Mouse (Mus musculus): Measurements from ENCODE around the gene Smg1.

Gene Smg1

DNA sequence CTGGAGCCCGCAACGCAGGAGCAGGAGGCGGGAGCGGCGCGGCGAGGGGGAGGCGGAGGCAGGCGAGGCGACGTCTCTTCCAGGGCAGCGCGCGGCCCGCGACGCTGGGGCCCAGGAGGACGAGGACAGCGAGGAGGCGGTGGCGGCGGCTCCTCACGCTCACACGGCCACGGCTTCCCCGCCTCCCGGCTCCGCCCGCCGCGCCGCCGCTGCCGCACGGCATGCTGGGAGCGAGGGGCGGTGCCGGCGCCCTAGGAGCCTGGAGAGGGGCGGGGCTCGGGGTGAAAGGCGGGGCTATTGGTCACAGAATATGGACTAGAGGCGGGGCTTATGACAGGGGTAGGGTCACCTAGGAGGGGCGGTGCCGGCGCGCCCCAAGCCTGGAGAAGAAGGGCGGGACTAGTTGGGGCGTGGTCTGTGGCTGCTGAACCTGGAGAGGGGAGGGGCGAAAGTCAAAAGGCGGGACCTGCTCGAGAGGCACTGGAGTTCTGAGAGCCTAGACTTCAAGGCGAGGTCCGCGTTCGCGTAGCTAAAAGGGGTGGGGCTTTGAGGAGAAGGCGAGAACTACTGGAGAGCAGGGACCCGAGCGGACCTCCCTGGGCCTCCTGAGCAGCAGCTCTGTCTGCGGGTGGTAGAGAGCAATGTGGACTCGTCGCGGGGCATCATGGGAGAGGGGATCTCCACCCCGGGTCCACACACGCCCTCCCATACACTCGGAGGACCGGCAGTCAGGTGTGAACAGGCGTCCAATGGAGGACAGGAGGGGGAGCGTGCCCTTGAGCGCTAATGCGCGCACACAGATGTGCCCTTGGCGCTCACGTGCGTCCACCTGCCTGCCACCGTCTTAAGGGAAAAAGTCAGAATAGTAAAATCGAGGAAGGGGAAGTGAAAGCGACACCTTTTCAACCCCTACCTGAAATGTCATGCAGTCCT is at the start of gene Smg1:
Gene Smg1, minus strand, starts transcription at position 218 of the 933 bp plus-strand sequence.
- DNase-seq (ENCODE audit: low read depth, low spot score): peak; percentile 98

DNA sequence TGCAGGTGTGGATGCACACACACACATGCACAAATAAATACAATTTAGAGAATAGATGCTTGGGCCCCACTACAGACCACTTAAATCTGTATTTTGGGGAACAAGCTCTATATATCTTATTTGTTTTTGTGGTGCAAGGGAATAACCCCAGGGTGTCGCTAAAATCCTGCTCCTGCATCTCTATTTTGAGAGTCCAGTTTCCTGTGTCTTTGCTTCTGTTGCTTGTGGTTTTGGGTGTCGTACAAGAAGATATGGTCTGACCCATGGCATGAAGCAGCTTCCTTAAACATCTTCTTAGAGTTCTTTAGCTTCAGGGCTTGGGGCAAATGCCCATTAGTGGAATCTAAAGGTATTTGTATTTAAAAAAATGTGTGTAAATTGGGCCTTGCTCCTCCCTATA is 39.7 kb upstream of the Smg1 start:
- peak; percentile 14 for DNase-seq (ENCODE audit: low read depth, low spot score)

- no peak for DNase-seq (ENCODE audit: low read depth, low spot score)
Observed at GRCm38 (mm10) chr7:118282543-118282942, 39.1 kb upstream of the Smg1 start.

- peak; percentile 49 for DNase-seq (ENCODE audit: low read depth, low spot score)
Observed at GRCm38 (mm10) chr7:118279521-118279920, 36.1 kb upstream of the Smg1 start.

GRCm38 (mm10) chr7:118277335-118277910 is 34.0 kb upstream of the Smg1 start:
- DNase-seq (ENCODE audit: low read depth, low spot score): peak; percentile 79

DNA sequence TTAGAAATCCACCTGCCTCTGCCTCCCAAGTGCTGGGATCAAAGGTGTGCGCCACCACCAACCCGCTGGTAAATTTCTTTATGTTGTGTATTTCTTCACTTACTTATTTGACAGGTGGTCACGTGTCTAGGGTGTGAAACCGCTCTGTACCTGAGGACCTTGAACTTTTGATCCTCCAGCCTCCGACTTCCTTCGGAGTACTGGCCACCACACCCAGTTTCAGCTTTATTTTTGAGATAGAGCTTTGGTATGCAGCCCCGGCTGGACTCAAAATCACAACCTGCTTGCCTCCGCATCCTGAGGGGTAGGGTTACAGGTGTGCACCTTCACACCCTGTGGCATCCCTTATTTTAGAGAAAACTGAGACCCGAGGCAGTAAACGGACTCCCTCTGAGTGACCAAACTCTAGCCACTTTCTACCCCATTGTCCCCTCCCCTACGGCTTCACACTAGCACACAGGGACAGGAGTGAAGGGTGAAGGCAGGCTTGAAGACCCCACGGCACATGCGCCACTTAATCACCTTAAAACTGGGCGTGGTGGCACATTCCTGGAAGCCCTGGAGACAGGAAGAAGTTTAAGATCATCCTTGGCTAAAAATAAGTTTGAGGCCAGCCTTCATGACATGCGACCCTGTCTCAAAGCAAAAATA is 33.3 kb upstream of the Smg1 start:
- no peak for DNase-seq (ENCODE audit: low read depth, low spot score)

- DNase-seq (ENCODE audit: low read depth, low spot score): peak; percentile 38
Observed at GRCm38 (mm10) chr7:118275265-118275664, 31.8 kb upstream of the Smg1 start.

DNA sequence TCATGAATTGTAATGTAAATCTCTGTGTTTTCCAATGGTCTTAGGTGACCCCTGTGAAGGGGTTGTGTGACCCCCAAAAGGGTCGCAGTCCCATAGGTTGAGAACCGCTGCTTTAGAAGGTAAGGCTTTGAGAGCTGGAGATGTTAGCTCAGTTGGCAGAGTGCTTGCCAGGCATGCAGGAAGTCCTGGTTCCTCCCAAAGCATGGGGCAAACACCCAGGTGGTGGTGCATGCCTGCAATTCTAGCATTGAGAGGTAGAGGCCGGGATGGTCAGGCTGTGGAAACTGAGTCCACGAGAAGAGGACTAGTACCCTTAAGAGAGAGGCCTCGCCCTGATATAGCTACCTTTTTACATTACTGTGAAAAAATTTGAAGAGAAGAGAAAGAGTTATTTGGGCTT is 31.4 kb upstream of the Smg1 start:
- DNase-seq (ENCODE audit: low read depth, low spot score): no peak

- DNase-seq (ENCODE audit: low read depth, low spot score): no peak
Observed at GRCm38 (mm10) chr7:118274169-118274568, 30.7 kb upstream of the Smg1 start.

- peak; percentile 96 for DNase-seq (ENCODE audit: low read depth, low spot score)
Observed at GRCm38 (mm10) chr7:118266099-118266498, 22.6 kb upstream of the Smg1 start.

DNA sequence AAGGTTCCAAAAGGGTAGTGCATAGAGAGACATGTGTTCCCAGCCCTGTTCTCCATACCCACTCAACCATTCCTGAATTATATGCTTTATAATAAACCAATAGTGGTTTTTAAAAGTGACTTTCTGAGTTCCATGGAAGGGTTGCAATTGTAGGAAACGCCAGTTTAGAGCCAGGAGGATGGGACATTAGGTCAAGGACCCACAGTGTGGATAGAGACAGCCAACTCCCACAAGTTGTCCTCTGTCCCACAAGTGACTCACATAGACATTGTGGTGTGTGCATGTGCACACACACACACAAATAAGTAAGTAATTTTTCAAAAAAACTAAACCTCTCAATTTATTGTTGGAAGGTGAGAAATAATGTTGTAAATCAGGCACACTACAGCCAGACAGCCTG is 20.1 kb upstream of the Smg1 start:
- DNase-seq (ENCODE audit: low read depth, low spot score): no peak

GRCm38 (mm10) chr7:118262409-118262808 is 18.9 kb upstream of the Smg1 start:
- peak; percentile 45 for DNase-seq (ENCODE audit: low read depth, low spot score)

DNA sequence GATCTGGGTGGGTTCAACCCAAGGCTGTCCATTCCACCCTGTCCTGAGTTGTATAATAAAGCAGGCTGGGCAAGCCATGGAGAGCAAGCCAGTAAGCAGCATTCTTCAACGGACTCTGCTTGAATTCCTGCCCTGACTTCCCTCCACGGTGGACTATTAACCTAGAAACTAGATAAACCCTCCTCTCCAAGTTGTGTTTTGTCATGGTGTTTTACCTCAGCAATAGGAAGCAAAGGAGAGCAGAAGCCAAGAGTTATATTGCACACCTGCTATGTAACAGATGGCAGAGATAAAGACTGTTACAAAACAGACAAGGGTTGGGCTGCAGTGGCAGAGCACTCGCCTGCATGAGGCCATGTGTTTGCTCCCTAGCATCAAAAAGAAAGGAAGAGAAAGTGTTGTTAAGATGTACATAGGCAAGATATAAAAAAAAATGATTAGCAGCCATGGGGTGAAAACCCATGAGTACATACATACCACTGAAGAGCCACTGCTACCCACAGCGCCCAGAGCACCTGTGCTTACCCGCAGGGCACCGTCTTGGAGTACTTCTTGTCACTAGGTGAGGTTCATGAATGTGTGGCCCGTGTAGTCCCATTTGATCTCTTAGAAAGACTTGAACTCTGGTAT is 16.3 kb upstream of the Smg1 start:
- DNase-seq (ENCODE audit: low read depth, low spot score): peak; percentile 98

- DNase-seq (ENCODE audit: low read depth, low spot score): no peak
Observed at GRCm38 (mm10) chr7:118258451-118258850, 15.0 kb upstream of the Smg1 start.

- no peak for DNase-seq (ENCODE audit: low read depth, low spot score)
Observed at GRCm38 (mm10) chr7:118256740-118257139, 13.3 kb upstream of the Smg1 start.

- DNase-seq (ENCODE audit: low read depth, low spot score): peak; percentile 99
Observed at GRCm38 (mm10) chr7:118254460-118254859, 11.0 kb upstream of the Smg1 start.

DNA sequence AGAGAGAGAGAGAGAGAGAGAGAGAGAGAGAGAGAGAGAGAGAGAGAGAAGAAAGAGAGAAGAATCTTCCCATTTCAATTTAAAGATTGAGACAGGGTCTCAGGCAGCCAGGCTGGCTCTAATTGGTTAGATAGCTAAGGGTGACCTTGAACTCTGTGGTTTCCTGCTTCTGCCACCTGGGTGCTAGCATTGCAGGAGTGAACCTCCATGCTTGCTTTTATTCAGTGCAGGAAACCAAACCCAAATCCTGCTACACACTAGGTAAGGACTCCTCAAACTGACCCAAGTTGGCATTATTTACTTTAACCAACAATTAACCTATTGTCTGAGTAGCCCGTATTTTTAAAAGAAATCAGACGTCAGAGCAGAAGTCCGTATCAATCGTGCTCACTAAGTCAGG is 10.5 kb upstream of the Smg1 start:
- no peak for DNase-seq (ENCODE audit: low read depth, low spot score)

- no peak for DNase-seq (ENCODE audit: low read depth, low spot score)
Observed at GRCm38 (mm10) chr7:118252979-118253378, 9.5 kb upstream of the Smg1 start.

GRCm38 (mm10) chr7:118252349-118252748 is 8.9 kb upstream of the Smg1 start:
- peak; percentile 98 for DNase-seq (ENCODE audit: low read depth, low spot score)

DNA sequence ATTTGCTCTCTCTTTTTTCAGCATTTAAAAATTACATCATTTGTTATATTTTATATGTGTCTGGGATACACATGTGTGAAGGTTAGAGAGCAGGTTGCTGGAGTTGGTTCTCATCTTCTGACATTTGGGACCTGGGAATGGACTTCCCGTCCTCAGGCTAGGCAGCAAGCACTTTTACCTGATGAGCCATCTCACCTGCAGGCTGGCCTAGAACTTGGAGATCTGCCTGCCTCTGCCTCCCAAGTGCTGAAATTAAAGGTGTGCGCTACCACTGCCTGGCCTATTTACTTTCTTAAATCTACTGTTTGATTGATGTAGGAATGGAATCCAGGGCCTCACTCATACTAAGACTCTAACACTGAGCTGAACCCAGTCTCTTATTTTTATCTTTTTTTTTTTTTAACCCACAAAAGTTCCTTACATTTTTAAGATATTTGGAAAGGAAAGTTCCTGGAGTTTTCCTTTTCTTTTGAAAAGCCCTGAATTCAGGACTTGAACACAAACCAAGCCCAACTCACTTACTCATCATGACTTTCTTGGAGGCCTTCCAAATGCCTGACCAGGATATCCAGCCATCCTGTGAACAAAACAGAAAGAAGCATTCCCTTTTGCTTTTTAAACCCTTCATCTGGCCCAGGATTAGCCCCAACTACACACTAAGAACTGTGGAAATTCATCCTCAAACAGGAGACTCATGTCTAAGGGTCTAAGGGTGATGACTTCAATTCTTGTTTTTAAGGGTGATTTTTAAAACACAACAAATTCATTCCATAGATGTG is 8.1 kb upstream of the Smg1 start:
- DNase-seq (ENCODE audit: low read depth, low spot score): peak; percentile 68

DNA sequence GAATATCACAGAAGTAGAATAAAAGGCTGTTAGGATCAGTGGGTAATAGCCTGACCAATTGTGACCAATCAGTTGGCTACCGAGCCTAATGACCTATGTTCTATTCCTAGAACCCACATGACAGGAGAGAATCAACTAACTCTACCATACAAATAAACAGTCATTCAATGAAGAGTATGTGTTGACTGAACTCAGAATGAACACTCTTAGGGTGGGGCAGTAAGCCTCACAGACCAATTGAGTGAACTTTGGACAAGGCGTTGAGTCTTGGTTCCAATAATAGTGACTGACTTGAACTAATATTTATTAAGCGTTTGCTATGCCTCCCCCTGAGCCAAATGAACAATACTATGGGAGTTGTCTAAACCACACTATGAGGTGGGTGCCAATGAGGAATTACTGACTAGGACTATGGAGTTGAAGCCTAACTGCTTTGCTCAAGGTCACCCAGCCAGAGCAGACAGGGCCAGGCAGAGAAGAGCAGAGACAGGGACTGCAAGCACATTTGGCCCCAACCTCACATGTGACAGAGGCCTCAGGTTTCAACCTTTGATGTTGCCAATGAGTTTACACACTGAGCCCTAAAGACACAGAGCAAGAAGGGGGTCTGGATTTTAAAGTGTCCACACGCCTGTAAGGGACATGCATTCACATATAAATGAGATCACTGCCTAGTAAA is 7.2 kb upstream of the Smg1 start:
- DNase-seq (ENCODE audit: low read depth, low spot score): no peak
